Mouse (Mus musculus): ENCODE measurements around the gene Prph2. TPM values are rescaled to one million over a fixed set of nuclear protein-coding genes. Genes with fewer than 3 reads are reported as not detected.
A peak's percentile ranks its signal among the peaks of the same experiment; 100 is the strongest.

Prph2 gene
- polyA plus RNA-seq, 1 experiment from 2014 or later: not detected

- Histone ChIP-seq H3K4me1 (peaks cover 12% of the 10 kb centered on the region), H3K27me3 (no peaks in the 10 kb centered on the region), H3K4me3 (no peak overlapping the region), H3K36me3 (peaks cover 13% of the 10 kb centered on the region), H3K27ac (no peak overlapping the region), H3K9me3 (0 out of 2 replicates have a peak, but pooled peaks cover 3% of the 10 kb centered on the region), H3K9ac (no peak overlapping the region), H3K4me2 (no peak overlapping the region)
- ATAC-seq (ENCODE audit: insufficient number of reproducible peaks, insufficient read depth, low FRiP score, low TSS enrichment, low read depth): no peak
- 44% methylated on average over 13 of the region's 13 CpGs for WGBS
Observed at GRCm38 (mm10) chr17:46897221-46897950, 12.9 kb upstream of the Prph2 start.

DNA sequence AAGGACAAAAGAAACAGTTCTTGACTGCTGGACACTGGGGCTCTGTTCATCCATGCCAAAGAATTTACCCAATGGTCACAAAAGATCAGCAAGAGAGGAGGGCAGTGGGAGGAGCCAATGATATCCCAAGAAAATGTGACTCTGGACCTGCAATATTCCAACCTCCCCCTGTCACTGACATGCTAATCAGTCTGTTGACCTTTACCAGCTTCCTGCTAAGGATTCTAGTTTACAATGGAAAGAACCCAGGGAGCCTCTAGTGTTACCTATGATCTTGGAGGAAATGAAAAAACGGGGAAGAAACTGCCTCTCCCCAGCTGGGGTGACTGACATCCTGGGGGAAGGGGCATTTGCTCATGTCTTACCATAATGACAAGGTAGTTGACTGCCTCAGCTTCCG is 9.3 kb upstream of the Prph2 start:
- Histone ChIP-seq H3K9me3 (0 out of 2 replicates have a peak, but pooled peaks cover 3% of the 10 kb centered on the region), H3K4me2 (no peak overlapping the region), H3K9ac (no peak overlapping the region), H3K27me3 (no peaks in the 10 kb centered on the region), H3K27ac (no peak overlapping the region), H3K4me1 (peaks cover 4% of the 10 kb centered on the region; the same call in 1 of the 2 replicates), H3K4me3 (no peak overlapping the region), H3K36me3 (no peaks in the 10 kb centered on the region)
- 53% methylated on average over 2 of the region's 2 CpGs for WGBS
- ATAC-seq (ENCODE audit: insufficient number of reproducible peaks, insufficient read depth, low FRiP score, low TSS enrichment, low read depth): no peak

DNA sequence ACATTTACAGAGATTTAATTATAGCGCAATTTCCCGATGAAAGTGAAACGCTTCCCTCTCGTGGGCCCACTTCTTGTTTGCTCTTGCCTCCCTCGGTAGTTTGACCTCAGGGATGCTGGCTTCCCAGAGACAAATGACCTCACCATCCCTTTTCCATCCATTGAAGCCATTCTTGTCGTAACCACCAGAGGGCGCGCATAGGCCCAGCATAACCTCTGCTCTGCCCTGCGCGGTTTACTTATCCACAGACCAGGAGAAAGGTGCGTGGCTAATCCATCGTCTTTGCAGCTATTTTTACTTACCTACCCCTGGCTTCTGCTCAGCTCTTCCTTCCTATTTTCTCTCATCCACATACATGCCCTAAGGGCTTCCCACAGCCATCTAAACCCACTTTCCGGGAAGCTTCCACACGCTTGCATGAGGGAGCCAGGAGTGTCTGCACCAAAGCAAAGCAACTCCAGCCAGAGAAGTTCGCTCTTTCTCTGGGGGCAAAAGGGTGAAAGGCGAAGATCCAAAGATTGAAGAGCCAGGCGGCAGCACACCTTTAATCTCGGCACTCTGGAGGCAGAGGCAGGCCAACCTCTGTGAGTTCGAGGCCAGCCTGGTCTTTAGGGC is 6.3 kb upstream of the Prph2 start:
- no peak for ATAC-seq (ENCODE audit: insufficient number of reproducible peaks, insufficient read depth, low FRiP score, low TSS enrichment, low read depth)
- 20% methylated on average over 19 of the region's 19 CpGs for WGBS

DNA sequence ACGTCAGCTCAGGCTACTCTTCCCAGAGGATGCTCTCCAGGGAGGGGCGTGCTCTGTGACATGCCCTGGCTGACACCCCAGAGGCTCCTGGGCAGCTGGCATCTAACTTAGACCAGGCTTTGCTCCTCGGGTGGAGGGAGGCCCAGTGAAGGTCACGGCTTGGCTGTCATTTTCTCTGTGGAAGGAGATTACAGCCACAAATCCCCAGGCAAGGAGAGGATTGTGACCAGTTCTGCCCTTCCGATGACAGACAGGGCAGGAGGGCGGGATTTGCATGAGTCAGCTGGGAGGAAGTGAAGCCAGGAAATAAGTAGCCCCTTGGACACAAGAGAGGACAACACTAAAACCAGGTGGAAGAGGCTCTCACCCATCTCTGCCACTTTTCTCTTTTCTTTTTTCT is 2.1 kb downstream of the Prph2 start:
- Histone ChIP-seq H3K36me3 (no peaks in the 10 kb centered on the region), H3K9me3 (no peaks in the 10 kb centered on the region), H3K9ac (no peak overlapping the region), H3K27ac (no peak overlapping the region), H3K4me1 (0 out of 2 replicates have a peak, but pooled peaks cover 6% of the 10 kb centered on the region), H3K4me3 (no peak overlapping the region), H3K4me2 (no peak overlapping the region), H3K27me3 (no peaks in the 10 kb centered on the region)
- ATAC-seq (ENCODE audit: insufficient number of reproducible peaks, insufficient read depth, low FRiP score, low TSS enrichment, low read depth): no peak
- WGBS: 30% methylated on average over 6 of the region's 6 CpGs

More for the DNA sequence above, 6.3 kb upstream of the Prph2 start:
- Histone ChIP-seq H3K9me3 (no peaks in the 10 kb centered on the region), H3K4me3 (no peak overlapping the region), H3K36me3 (no peaks in the 10 kb centered on the region), H3K9ac (no peak overlapping the region), H3K27ac (no peak overlapping the region), H3K4me1 (no peaks in the 10 kb centered on the region), H3K27me3 (no peaks in the 10 kb centered on the region), H3K4me2 (no peak overlapping the region)

GRCm38 (mm10) chr17:46915129-46915528 is 4.9 kb downstream of the Prph2 start:
- Histone ChIP-seq H3K4me3 (no peak overlapping the region), H3K4me2 (no peak overlapping the region), H3K9ac (no peak overlapping the region), H3K27ac (no peak overlapping the region), H3K9me3 (no peaks in the 10 kb centered on the region), H3K27me3 (no peaks in the 10 kb centered on the region), H3K36me3 (no peaks in the 10 kb centered on the region), H3K4me1 (peaks cover 15% of the 10 kb centered on the region)
- ATAC-seq (ENCODE audit: insufficient number of reproducible peaks, insufficient read depth, low FRiP score, low TSS enrichment, low read depth): no peak
- 76% methylated on average over 3 of the region's 3 CpGs for WGBS

GRCm38 (mm10) chr17:46918951-46919350 is 8.7 kb downstream of the Prph2 start:
- ATAC-seq (ENCODE audit: insufficient number of reproducible peaks, insufficient read depth, low FRiP score, low TSS enrichment, low read depth): 0 out of 2 replicates have a peak, but pooled peaks have one; percentile 46

GRCm38 (mm10) chr17:46920855-46921254 is 10.6 kb downstream of the Prph2 start:
- Histone ChIP-seq H3K9ac (no peak overlapping the region), H3K4me1 (peaks cover 9% of the 10 kb centered on the region), H3K36me3 (no peaks in the 10 kb centered on the region), H3K27ac (no peak overlapping the region), H3K4me3 (no peak overlapping the region), H3K4me2 (no peak overlapping the region), H3K27me3 (no peaks in the 10 kb centered on the region), H3K9me3 (no peaks in the 10 kb centered on the region)
- no peak for ATAC-seq (ENCODE audit: insufficient number of reproducible peaks, insufficient read depth, low FRiP score, low TSS enrichment, low read depth)
- WGBS: 55% methylated on average over 6 of the region's 6 CpGs

More at GRCm38 (mm10) chr17:46918951-46919350, 8.7 kb downstream of the Prph2 start:
- H3K27me3 ChIP-seq: no peaks in the 10 kb centered on the region
- H3K36me3 ChIP-seq: no peaks in the 10 kb centered on the region
- H3K4me3 ChIP-seq: no peak overlapping the region
- H3K4me2 ChIP-seq: no peak overlapping the region
- 9% methylated on average over 4 of the region's 4 CpGs for WGBS
- peaks cover 9% of the 10 kb centered on the region for H3K4me1 ChIP-seq
- no peak overlapping the region for H3K27ac ChIP-seq
- no peaks in the 10 kb centered on the region for H3K9me3 ChIP-seq
- no peak overlapping the region for H3K9ac ChIP-seq

GRCm38 (mm10) chr17:46926192-46926591 is 15.9 kb downstream of the Prph2 start:
- Histone ChIP-seq H3K27me3 (no peaks in the 10 kb centered on the region), H3K9me3 (no peaks in the 10 kb centered on the region), H3K27ac (no peak overlapping the region), H3K36me3 (peaks cover 32% of the 10 kb centered on the region), H3K4me1 (no peaks in the 10 kb centered on the region), H3K4me3 (no peak overlapping the region), H3K4me2 (no peak overlapping the region), H3K9ac (no peak overlapping the region)
- WGBS: 50% methylated on average over 6 of the region's 6 CpGs
- no peak for ATAC-seq (ENCODE audit: insufficient number of reproducible peaks, insufficient read depth, low FRiP score, low TSS enrichment, low read depth)

GRCm38 (mm10) chr17:46926941-46927340 is 16.7 kb downstream of the Prph2 start:
- Histone ChIP-seq H3K4me1 (no peaks in the 10 kb centered on the region), H3K27me3 (no peaks in the 10 kb centered on the region), H3K9ac (no peak overlapping the region), H3K27ac (no peak overlapping the region), H3K4me2 (no peak overlapping the region), H3K4me3 (no peak overlapping the region), H3K36me3 (peaks cover 39% of the 10 kb centered on the region), H3K9me3 (no peaks in the 10 kb centered on the region)
- 77% methylated on average over 3 of the region's 3 CpGs for WGBS
- no peak for ATAC-seq (ENCODE audit: insufficient number of reproducible peaks, insufficient read depth, low FRiP score, low TSS enrichment, low read depth)

- peaks cover 48% of the 10 kb centered on the region for H3K36me3 ChIP-seq
- no peak for ATAC-seq (ENCODE audit: insufficient number of reproducible peaks, insufficient read depth, low FRiP score, low TSS enrichment, low read depth)
Observed at GRCm38 (mm10) chr17:46927781-46928180, 17.5 kb downstream of the Prph2 start.

GRCm38 (mm10) chr17:46929277-46929676 is 19.0 kb downstream of the Prph2 start:
- WGBS: 49% methylated on average over 12 of the region's 12 CpGs

More at GRCm38 (mm10) chr17:46927781-46928180, 17.5 kb downstream of the Prph2 start:
- H3K27me3 ChIP-seq: no peaks in the 10 kb centered on the region
- H3K4me1 ChIP-seq: no peaks in the 10 kb centered on the region
- no peaks in the 10 kb centered on the region for H3K9me3 ChIP-seq
- H3K27ac ChIP-seq: no peak overlapping the region
- 92% methylated on average over 5 of the region's 5 CpGs for WGBS
- H3K4me3 ChIP-seq: no peak overlapping the region
- H3K9ac ChIP-seq: no peak overlapping the region
- H3K4me2 ChIP-seq: no peak overlapping the region

GRCm38 (mm10) chr17:46929897-46930296 is 19.6 kb downstream of the Prph2 start:
- H3K9ac ChIP-seq: 0 out of 2 replicates have a peak overlapping the region, but pooled peaks have one; percentile 27
- no peak overlapping the region for H3K4me2 ChIP-seq
- H3K27me3 ChIP-seq: no peaks in the 10 kb centered on the region
- H3K4me3 ChIP-seq: no peak overlapping the region
- 92% methylated on average over 7 of the region's 7 CpGs for WGBS
- H3K36me3 ChIP-seq: peaks cover 68% of the 10 kb centered on the region
- no peaks in the 10 kb centered on the region for H3K9me3 ChIP-seq
- H3K4me1 ChIP-seq: no peaks in the 10 kb centered on the region
- peak overlapping the region; percentile 4; the same call in 1 of the 2 replicates for H3K27ac ChIP-seq
- ATAC-seq (ENCODE audit: insufficient number of reproducible peaks, insufficient read depth, low FRiP score, low TSS enrichment, low read depth): no peak

More at GRCm38 (mm10) chr17:46929277-46929676, 19.0 kb downstream of the Prph2 start:
- no peak for ATAC-seq (ENCODE audit: insufficient number of reproducible peaks, insufficient read depth, low FRiP score, low TSS enrichment, low read depth)
- Histone ChIP-seq H3K27ac (0 out of 2 replicates have a peak overlapping the region, but pooled peaks have one; percentile 4), H3K4me3 (no peak overlapping the region), H3K9me3 (no peaks in the 10 kb centered on the region), H3K36me3 (peaks cover 62% of the 10 kb centered on the region), H3K27me3 (no peaks in the 10 kb centered on the region), H3K9ac (no peak overlapping the region), H3K4me2 (no peak overlapping the region), H3K4me1 (no peaks in the 10 kb centered on the region)

Measured in embryonic facial prominence, embryonic 13.5 days (tissue).